Mouse (Mus musculus) thymus, postnatal 14 days (tissue): Measurements from ENCODE around the gene Ccdc190.
A peak's percentile ranks its signal among the peaks of the same experiment; 100 is the strongest.

Source experiments
- DNase-seq: peaks from one replicate; pipeline ENCODE4 v3.0.0; 2021

Ccdc190 gene

GRCm38 (mm10) chr1:169934005-169934725 is 5.7 kb downstream of the Ccdc190 start:
- DNase-seq, result peak; percentile 43

- peak; percentile 45 for DNase-seq
These were observed 10.9 kb downstream of the Ccdc190 start for GRCm38 (mm10) chr1:169939345-169939744.

GRCm38 (mm10) chr1:169946004-169946403 is 17.6 kb downstream of the Ccdc190 start:
- no peak for DNase-seq

GRCm38 (mm10) chr1:169947654-169948053 is 19.2 kb downstream of the Ccdc190 start:
- no peak for DNase-seq

- DNase-seq, result no peak
These were observed 19.8 kb downstream of the Ccdc190 start for GRCm38 (mm10) chr1:169948280-169948679.

GRCm38 (mm10) chr1:169948866-169949265 is 20.4 kb downstream of the Ccdc190 start:
- no peak for DNase-seq

GRCm38 (mm10) chr1:169949981-169950380 is 21.5 kb downstream of the Ccdc190 start:
- no peak for DNase-seq

GRCm38 (mm10) chr1:169950651-169951050 is 22.2 kb downstream of the Ccdc190 start:
- DNase-seq, result peak; percentile 22

GRCm38 (mm10) chr1:169951561-169951960 is 23.1 kb downstream of the Ccdc190 start:
- DNase-seq, result no peak

GRCm38 (mm10) chr1:169952636-169953035 is 24.2 kb downstream of the Ccdc190 start:
- no peak for DNase-seq

- no peak for DNase-seq
These were observed 24.7 kb downstream of the Ccdc190 start for GRCm38 (mm10) chr1:169953106-169953505.

GRCm38 (mm10) chr1:169968792-169969515 is 40.5 kb downstream of the Ccdc190 start, which contains the start of gene Hsd17b7:
Gene Hsd17b7, minus strand, starts transcription at chr1:169969241.
- DNase-seq, result peak; percentile 98

- DNase-seq, result no peak
These were observed 41.1 kb downstream of the Ccdc190 start for GRCm38 (mm10) chr1:169969516-169969886.

GRCm38 (mm10) chr1:169970936-169971335 is 42.5 kb downstream of the Ccdc190 start:
- no peak for DNase-seq

- no peak for DNase-seq
These were observed 43.5 kb downstream of the Ccdc190 start for GRCm38 (mm10) chr1:169971998-169972397.

- no peak for DNase-seq
These were observed 49.2 kb downstream of the Ccdc190 start for GRCm38 (mm10) chr1:169977621-169978020.
